Mouse (Mus musculus) cerebellum, postnatal 25 days (tissue): ENCODE results near the gene Dbn1.

Experiments used
- DNase-seq, 2 experiments: peaks; one replicate each; pipeline ENCODE4 v3.0.0; 2021; ENCODE audit warnings: mixed read lengths in 2 of 2

Dbn1 gene

DNA sequence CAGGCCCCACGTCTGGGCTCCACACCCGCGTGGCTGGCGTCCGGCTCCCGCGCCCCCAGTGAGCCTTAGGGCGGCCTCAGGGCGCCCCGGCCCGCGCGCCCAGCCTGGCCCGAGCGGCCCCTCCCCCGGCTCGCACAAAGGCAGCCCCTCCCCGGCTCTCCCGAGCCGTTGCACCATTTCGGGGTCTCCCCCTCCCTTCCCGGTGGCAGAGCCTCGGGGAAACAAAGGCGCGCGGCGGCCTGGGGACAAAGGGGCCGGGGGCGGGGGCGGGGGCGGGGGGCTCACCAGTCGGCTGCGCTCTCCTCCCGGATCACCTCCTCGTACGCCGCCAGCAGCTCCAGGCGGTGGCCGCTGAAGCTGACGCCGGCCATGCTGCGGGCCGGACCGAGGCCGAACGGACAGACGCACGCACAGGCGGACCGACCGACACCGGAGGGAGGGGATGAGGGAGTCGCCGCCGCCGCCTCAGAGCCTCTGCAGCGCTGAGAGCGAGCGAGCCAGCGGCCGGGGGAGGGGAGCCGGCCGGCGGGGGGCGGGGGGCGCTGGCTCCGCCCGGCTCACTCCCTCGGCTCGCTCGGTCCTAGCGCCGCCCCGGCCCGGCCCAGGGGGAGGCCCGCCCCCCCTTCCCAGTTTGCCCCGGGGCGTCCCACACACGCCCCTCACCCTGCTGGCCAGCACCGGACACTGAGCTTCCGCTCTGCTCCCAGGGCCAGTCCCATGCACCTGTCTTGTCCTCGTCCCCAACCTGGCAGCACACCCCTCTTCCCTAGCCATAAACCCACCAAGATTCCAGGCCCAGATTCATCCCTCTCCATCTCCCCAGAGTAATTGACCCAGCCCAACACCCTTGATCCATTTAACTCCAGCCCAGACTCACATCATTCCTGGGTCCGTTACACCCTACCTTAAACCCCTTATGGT lies at the start of gene Dbn1:
Gene Dbn1 (minus strand): TSS at position 534 of the 921 bp plus-strand sequence.
- DNase-seq = peak in 1 of 2 experiments; percentile 62

DNA sequence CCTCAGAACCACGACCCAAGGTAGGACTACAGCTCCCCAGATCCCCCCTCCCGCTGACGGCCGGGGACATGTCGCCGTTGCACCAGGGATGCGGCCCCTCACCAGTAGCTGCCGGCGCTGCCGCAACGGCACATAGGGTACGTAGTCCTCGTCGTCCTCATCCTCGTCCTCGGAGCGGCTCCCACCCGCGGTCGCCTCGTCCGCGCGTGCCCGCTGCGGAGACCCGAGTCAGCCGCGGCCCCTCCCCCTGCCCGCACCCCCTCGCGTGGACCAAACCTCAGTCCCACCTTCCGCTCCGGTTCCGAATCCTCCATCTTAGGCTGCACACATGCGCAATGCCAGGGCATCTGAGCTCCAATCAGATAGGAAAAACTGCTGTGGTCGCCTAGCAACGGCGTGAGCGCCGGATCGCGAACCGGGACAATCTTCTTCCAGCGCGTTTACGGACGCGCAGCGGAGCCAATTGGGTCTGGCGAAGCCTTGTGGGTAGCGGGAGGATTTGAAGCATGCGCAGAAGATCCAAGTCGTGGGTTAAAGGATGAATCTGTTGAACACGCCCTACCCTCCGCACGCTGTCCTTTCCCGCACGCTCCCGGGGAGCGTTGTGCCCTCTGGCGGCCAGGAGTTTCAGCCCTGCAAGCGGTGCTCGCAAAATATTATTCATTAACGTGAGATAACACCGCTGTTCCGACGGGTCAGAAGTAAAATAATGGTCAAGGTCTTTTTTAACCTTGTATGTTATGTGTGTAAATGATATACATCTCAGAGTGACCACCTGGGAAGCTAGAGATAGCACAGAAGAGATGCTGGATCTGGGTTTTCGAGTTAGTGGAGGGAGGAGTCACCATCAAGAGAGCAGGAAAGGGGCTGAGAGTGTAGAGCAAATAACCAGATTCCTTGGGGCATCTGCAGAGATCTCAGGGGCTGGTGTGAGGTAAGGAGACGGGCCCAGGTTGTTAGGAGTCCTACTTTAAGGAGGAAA lies 48.6 kb upstream of the Dbn1 start, which contains the start of gene Ddx41:
Gene Ddx41 (minus strand): TSS at position 465 of the 982 bp plus-strand sequence.
- DNase-seq = peak; percentile 99 to 100

- peak in 1 of 2 experiments; percentile 46 for DNase-seq
These were observed 47.9 kb upstream of the Dbn1 start for GRCm38 (mm10) chr13:55535796-55536193.

DNA sequence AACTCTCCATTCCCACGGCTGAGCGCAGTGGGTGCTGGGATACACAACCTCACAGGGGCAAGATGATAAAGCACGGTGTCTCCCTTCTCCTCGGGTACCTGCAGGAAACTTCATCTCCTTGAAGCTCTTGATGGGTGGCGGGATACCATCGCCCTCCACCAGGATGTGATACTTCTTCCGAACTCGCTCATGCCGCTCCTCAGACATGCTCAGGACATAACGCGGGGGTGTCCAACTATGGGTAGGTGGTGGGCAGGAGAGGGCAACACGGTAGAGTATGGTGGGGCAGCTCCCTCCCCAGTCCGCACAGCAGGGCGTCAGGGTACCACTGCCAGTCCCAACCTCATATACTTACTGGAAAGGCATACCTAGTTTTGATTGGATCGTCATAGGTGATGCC lies 47.3 kb upstream of the Dbn1 start:
- DNase-seq = peak in 1 of 2 experiments; percentile 11

DNA sequence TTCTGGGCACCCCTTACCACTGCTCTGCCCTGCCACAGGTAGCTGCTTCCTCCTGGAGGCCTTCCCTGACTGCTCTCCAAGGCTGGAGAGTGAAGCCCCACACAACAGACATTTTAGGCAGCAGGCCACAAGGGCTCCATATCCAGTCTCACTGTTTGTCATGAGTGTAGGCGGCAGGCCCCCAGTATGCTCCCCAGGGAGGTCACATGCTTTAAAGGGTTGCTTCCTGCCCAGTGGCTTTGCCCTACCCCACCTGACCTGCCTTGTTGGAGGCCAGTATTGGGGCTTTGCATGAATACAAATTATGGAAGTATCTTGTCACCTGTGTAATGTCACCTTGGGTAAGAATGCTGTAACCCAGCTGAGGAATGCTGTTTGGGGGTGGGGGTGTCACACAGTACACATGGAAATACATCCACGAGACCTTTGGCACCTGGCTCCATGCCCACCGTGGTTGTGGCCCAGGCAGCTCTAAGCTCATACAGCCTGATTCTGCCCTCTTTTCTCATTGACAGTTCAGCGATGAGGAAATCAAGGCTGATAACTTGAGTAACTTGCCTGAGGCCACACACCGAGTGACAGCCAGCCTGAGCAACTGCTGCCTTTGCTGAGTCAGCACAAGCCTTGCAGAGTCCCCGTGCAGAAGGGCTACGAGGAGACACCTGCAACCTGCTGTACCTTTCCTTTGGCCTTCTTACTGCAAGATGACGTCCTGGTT lies 41.4 kb upstream of the Dbn1 start, which contains the start of gene Dok3:
Gene Dok3 (minus strand): TSS at position 99 of the 718 bp plus-strand sequence.
- DNase-seq = peak in 1 of 2 experiments; percentile 2

DNA sequence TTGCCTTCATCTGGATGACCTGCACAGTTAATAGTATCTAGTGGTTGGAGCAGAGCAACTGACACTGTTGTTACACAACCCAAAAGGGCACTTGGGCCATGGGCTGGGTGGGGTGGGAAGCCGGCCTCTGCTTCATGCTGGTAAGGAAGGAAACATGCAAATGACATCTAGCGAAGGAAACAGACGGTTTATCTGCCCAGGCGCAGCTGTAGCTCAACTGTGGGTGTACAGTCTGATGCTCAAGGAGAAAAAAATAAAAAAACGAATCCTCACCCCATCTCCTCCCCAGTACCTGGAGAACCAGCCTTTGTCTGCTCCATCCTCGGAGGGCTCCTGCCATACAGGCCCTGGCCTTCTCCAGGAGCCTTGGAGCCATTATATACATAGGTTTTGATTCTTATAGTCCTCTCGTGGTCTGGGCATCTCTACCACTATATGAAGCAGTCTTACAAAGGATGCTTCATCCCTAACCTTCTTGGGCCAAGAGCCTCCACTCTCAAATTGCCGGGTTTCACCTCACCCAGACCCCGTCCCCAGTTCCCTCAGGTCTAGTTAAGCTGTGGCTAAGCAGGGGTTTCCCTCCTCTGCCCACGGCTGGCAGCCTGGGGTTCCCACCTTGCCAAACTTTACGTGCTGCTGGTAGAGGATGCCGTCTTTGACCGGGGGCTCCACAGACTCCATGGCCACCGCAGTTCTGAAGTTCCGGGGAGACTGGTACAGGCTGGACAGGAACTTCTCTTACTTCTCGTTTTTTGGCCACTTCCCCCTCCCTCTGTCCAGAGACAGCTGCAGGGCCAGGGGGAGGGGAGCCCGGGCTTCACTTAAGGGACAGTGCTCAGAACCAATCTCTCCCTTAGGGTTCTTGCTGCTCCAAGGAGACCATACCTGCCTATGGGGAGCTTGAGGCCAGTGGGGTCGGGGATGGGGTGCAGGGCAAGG lies 40.2 kb upstream of the Dbn1 start:
- peak in 1 of 2 experiments; percentile 4 for DNase-seq

GRCm38 (mm10) chr13:55527212-55527611 lies 39.3 kb upstream of the Dbn1 start:
- no peak for DNase-seq

GRCm38 (mm10) chr13:55525733-55526553 lies 38.0 kb upstream of the Dbn1 start:
- DNase-seq = no peak

GRCm38 (mm10) chr13:55523951-55524600 lies 36.2 kb upstream of the Dbn1 start:
- DNase-seq = no peak

- DNase-seq = no peak
These were observed 35.4 kb upstream of the Dbn1 start for GRCm38 (mm10) chr13:55523278-55523677.

- no peak for DNase-seq
These were observed 34.8 kb upstream of the Dbn1 start for GRCm38 (mm10) chr13:55522730-55523129.

DNA sequence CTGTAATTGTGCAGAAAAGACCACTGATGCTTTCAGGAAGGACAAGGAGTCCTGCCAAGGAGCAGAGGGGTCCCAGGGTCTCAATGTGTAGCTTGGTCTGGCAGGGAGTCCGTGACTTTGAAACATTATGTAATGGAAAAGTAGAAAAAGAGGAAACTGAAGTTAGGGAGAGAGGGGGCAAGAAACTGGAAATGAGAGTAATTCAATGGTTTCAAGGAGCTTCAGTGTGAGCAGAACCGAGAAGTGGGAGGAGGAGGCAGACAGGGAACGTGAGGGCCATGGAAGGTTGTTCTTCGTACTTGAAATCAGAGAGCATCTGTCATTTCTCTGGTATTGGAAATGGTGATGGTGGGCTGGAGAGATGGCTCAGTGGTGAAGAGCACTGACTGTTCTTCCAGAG lies 31.7 kb upstream of the Dbn1 start:
- no peak for DNase-seq

- peak; percentile 93 to 95 for DNase-seq
These were observed 29.0 kb upstream of the Dbn1 start for GRCm38 (mm10) chr13:55516955-55517354.

DNA sequence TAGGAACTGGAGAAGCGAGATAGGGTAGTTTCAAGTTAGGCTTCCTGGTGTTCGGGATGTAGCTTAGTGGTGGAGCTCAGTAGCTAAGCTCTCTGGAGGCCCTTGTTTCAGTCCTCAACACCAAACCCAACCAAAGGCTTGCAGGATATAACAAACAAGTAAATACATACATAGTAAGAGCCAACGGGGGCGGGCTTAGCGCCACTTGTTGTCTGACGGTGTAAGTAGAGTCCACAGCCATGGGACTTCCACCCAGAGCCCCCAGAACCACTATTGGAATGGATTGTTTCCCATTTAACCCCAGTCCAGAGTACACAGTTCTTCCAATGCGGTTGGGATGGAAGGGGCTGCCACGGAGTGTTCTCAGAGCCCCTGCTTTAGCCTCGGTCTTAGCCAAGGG lies 25.9 kb upstream of the Dbn1 start:
- no peak for DNase-seq

GRCm38 (mm10) chr13:55513111-55513748 lies 25.3 kb upstream of the Dbn1 start, which contains the start of gene Pdlim7:
Gene Pdlim7, minus strand, starts transcription at chr13:55513676.
- DNase-seq = peak; percentile 92 to 94

DNA sequence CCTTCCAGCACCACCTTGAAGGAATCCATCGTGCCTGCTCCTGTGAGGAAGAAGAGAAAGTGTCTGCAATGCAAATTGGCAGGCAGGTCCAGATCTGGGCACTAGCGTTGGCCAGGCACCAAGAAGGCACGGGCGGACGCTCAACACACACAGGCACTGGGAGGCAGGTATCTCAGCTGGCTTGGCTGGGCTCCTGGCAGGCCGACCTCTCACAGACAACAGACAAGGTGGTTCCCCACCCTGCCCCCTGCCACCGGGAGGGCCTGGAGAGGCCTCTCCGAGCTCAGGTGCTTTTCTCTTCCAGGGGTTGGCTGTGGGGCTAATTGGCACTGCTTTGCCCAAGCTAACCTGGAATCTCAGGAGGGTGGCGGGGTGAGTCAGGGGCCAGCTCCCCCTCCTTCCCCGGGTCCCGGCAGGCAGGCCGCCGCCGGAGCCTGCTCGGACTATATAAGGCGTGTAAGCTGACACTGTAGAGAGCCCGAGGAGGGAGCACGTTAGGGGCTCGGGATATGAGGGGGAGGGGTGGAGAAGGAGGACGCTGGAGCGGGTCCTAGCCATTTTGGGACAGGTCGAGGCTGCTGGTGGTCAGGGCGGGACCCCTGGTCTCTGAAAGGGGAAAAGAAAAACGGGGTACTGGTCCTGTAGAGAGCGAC lies 24.6 kb upstream of the Dbn1 start:
- DNase-seq = peak; percentile 65 to 74

GRCm38 (mm10) chr13:55511492-55511861 lies 23.6 kb upstream of the Dbn1 start:
- no peak for DNase-seq

- no peak for DNase-seq
These were observed 23.0 kb upstream of the Dbn1 start for GRCm38 (mm10) chr13:55510668-55511491.
